Mouse (Mus musculus) neutrophil, adult 83 days (primary cell): ENCODE results near the gene Taar6. TPM values are rescaled to one million over a fixed set of nuclear protein-coding genes. Genes with fewer than 3 reads are reported as not detected.

ENCODE experiments used
- total RNA-seq, 2 experiments: library from RNA; stranded (reverse); gene quantifications; one replicate each; pipeline ENCODE4 v1.2.4; 2023

Taar6 gene
- total RNA-seq = not detected

DNA sequence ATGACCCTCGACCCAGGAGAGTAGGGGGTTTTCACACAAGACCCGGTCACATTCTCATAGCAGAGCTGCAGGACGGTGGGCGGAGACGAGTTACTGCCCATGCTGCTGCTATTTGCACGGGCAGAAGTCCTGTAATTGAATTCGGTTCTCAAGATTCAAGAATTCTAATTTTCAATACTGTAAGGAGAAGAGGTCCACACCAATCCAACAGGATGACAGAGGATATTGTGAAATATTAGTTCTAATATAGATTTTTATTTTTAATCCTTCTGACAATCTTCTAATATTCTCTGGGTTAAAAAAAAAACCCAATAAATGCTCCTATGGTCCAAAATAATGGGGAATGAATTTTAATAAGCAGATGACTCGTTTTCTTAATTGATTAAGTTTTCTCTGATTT lies at the start of gene Taar6:
TSS of gene Taar6 (minus strand) at position 101 of the 400 bp plus-strand sequence.

DNA sequence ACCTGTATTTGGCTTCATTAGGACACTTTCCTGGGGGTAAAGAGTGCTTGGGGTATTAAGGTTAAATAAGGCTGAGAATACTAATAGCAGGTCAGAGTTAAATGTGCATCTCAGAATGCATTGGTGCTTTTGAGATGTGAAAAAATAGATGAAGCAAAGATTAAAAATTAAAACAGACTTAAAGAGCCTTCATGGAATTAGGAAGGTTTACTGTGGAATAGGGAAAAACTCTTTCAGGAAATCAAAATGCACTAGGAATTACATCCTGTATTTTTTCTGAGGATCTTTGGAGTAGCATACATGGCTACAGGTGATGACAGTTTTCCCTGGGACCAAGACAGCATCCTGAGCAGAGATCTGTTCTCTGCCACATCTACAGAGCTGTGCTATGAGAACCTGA lies 41.5 kb upstream of the Taar6 start, which contains the start of gene Taar7d:
TSS of gene Taar7d (plus strand) at position 301 of the 400 bp plus-strand sequence.

DNA sequence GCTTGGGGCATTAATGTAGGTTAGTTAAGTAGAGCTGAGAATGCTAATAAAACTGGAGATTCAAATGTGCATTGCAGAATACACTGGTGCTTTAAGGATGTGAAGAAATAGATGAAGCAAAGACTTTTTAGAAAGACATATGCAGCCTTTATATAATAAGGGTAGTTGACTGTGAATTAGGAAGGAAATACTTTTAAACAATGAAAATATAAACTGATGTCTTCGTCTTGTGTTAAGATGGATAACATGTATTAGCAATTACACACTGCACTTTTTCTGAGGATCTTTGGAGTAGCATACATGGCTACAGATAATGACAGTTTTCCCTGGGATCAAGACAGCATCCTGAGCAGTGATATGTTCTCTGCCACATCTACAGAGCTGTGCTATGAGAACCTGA lies 14.2 kb upstream of the Taar6 start, which contains the start of gene Taar7b:
TSS of gene Taar7b (plus strand) at position 301 of the 400 bp plus-strand sequence.

DNA sequence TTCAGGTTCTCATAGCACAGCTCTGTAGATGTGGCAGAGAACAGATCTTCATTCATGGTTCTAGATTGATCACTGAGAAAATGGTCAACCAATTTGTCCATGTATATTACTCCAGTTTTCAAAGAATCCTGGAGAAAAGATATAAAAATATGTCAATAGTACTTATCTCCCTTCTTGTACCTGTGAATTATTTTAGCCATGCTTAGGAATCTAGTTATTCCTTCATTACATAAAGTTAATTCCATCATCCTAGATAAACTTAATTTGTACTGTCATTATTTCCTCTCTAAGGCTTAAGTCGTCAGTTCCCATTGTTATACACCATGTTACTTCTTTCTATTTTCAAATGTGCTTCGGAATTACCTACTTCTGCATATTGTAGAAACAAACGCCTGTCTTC lies 7.9 kb upstream of the Taar6 start, which contains the start of gene Taar7a:
TSS of gene Taar7a (minus strand) at position 101 of the 400 bp plus-strand sequence.

DNA sequence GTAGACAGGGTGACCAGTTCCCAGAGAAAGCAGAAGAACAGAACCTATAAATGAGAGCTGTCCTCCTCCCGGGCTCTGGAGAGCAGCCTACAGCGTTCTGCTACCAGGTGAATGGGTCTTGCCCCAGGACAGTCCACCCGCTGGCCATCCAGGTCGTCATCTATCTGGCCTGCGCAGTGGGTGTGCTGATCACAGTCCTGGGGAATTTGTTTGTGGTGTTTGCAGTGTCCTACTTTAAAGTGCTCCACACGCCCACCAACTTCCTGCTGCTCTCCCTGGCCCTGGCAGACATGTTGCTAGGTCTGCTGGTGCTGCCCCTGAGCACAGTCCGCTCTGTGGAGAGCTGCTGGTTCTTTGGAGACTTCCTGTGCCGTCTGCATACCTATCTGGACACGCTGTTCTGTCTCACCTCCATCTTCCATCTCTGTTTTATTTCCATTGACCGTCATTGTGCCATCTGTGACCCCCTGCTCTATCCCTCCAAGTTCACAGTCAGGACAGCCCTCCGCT lies 14.7 kb downstream of the Taar6 start, which contains the start of gene Taar5:
TSS of gene Taar5 (plus strand) at position 51 of the 510 bp plus-strand sequence.

DNA sequence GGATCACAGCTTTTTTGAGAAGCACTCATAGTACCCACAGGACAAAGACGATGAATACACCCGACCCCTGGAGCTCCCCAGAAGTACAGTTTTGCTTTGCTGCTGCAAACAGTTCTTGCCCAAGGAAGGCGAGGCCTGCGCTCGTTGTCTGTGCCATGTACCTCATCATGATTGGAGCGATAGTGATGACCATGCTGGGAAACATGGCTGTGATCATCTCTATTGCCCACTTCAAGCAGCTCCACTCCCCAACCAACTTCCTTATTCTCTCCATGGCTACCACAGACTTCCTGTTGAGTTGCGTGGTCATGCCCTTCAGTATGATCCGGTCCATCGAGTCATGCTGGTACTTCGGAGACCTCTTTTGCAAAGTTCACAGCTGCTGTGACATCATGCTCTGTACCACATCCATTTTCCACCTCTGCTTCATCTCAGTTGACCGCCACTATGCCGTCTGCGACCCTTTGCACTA lies 25.0 kb downstream of the Taar6 start, which contains the start of gene Taar4:
TSS of gene Taar4 (plus strand) at position 51 of the 472 bp plus-strand sequence.

DNA sequence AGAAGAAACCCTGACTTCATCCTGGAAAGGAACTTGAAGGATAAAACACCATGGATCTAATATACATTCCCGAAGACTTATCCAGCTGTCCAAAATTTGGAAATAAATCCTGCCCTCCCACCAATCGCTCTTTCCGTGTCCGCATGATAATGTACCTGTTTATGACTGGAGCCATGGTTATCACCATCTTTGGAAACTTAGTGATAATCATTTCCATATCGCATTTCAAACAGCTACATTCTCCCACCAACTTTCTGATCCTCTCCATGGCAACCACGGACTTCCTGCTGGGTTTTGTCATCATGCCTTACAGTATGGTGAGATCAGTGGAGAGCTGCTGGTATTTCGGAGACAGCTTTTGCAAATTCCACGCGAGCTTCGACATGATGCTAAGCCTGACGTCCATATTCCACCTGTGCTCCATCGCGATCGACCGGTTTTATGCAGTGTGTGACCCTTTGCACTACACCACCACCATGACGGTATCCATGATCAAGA lies 35.9 kb downstream of the Taar6 start, which contains the start of gene Taar3:
TSS of gene Taar3 (plus strand) at position 51 of the 498 bp plus-strand sequence.

DNA sequence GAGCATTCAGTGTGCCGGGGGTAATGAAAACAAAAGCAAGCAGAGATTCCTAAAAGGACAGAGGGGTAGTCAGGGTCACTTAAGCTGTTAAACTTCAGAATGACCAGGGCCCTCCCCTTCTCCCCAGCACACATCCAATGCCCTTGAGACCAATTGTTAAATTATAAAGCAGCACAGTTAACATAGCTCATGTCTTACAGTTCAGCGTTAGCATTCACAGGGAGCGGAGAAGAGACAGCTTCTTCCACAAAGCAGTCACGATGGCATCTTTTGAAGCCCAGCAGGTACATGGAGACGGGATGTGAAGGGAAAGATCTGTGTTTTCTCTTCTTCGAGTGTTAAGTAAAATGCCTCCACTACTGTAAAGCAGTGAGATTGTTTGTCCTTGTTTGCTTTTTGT lies 47.1 kb downstream of the Taar6 start, which contains the start of gene Taar2:
TSS of gene Taar2 (plus strand) at position 261 of the 400 bp plus-strand sequence.

Other genes with a start within 250 kb of the Taar6 start
- gene Rps12, start 198.4 kb downstream of the Taar6 start, total RNA-seq = 100 to 1,000 TPM; 457 to 718 TPM
- gene Slc18b1, start 188.7 kb downstream of the Taar6 start, total RNA-seq = 1 to 10 TPM in 1 of 2 experiments, under 1 TPM in 1; 0.42 to 1.3 TPM
- 10 to 100 TPM; 44.1 to 48.1 TPM for gene Vnn3, start 134.2 kb downstream of the Taar6 start, total RNA-seq
- gene Vnn1, start 91.0 kb downstream of the Taar6 start, total RNA-seq = under 1 TPM in 1 of 2 experiments, not detected in 1; 0.46 TPM
- gene Taar1, start 65.3 kb downstream of the Taar6 start, total RNA-seq = not detected
- not detected for gene Taar2, start 47.1 kb downstream of the Taar6 start, total RNA-seq
- gene Taar3, start 36.1 kb downstream of the Taar6 start, total RNA-seq = not detected
- gene Taar4, start 25.2 kb downstream of the Taar6 start, total RNA-seq = not detected
- not detected for gene Taar5, start 14.9 kb downstream of the Taar6 start, total RNA-seq
- gene Taar7a, start 7.8 kb upstream of the Taar6 start, total RNA-seq = not detected
- not detected for gene Taar7b, start 14.3 kb upstream of the Taar6 start, total RNA-seq
- gene Taar7d, start 41.6 kb upstream of the Taar6 start, total RNA-seq = not detected
- gene Taar7e, start 52.0 kb upstream of the Taar6 start, total RNA-seq = not detected
- not detected for gene Taar7f, start 63.9 kb upstream of the Taar6 start, total RNA-seq
- gene Taar8a, start 90.9 kb upstream of the Taar6 start, total RNA-seq = not detected
- gene Taar8b, start 106.6 kb upstream of the Taar6 start, total RNA-seq = not detected
- gene Taar8c, start 116.3 kb upstream of the Taar6 start, total RNA-seq = not detected
- not detected for gene Taar9, start 123.9 kb upstream of the Taar6 start, total RNA-seq
- 100 to 1,000 TPM in 1 of 2 experiments, 10 to 100 TPM in 1; 87.1 to 111 TPM for gene Stx7, start 163.7 kb upstream of the Taar6 start, total RNA-seq
- gene Moxd1, start 237.9 kb upstream of the Taar6 start, total RNA-seq = not detected